Mouse (Mus musculus) large intestine, adult 2 months (tissue): ENCODE data around the gene Col24a1. TPM values are rescaled to one million over a fixed set of nuclear protein-coding genes. Genes with fewer than 3 reads are reported as not detected.

ENCODE experiments used
- DNase-seq: peaks from one replicate; pipeline ENCODE4 v3.0.0-alpha.2; 2012; ENCODE audit warnings: low read depth, low spot score
- WGBS: fragments of 180-500 bp; shearing (Covaris S2); methylation state at CpG from one replicate; pipeline ENCODE4 v1.1.7; 2018; 5-methylcytosine and 5-hydroxymethylcytosine counted together
- polyA plus RNA-seq: library from polyadenylated mRNA; depleted of rRNA; stranded (reverse); fragments of >200 nt; gene quantifications from 2 replicates; pipeline ENCODE4 v1.2.3, GENCODE M21; 2012

The Col24a1 gene
- polyA plus RNA-seq, 1 experiment: 0.24 TPM

DNA sequence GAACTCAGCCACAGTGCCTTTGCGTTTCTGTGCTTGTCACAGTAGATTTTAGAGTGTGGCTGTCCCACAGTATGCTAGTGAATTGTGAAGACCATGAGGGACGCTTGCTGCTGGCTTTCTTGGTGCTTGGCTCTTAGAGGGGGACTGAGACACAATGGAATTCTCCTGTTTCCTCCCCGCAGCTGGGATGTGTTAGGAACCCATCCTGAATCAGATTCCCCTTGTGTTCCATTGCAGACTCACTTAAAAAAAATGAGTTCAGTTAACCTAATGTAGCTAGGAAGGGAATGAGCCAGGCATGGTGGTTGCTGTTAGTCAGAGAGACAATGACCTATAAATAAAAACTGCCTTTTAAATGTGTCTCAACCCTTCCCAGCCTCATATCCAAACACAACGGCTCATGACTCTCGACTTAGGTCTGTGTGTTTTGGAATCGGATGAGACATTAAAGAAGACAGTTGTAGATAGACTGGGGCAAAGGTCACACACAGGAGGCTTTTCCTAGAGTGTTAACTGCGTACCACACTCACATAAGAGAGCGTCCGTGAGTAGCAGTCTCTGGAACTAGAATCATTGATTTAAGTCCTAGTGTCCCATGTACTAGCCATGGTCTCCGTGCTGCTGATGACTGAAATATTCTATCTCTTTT lies 47.7 kb downstream of the Col24a1 start:
- no peak for DNase-seq
- 55% methylated on average over 10 of the region's 10 CpGs for WGBS

DNA sequence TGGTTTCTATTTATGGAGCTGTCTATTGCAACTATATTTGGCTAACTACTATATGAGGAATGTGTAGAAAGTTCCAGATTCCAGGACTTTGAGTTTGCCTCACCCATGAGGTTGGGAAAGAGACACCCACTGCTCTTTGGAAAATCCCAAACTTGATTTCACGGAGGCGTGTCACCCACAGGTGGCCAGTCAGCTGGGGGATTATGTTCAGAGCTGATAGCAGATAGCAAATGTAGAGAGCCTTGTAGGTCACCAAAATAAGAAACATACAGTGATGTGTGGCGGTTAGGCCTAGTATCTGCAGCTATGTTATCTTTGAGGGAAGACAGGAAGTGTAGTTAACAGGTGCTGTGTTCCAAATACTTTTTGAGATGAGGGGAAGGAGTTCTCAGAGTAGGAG lies 56.4 kb downstream of the Col24a1 start:
- 76% methylated on average over 3 of the region's 3 CpGs for WGBS
- no peak for DNase-seq

DNA sequence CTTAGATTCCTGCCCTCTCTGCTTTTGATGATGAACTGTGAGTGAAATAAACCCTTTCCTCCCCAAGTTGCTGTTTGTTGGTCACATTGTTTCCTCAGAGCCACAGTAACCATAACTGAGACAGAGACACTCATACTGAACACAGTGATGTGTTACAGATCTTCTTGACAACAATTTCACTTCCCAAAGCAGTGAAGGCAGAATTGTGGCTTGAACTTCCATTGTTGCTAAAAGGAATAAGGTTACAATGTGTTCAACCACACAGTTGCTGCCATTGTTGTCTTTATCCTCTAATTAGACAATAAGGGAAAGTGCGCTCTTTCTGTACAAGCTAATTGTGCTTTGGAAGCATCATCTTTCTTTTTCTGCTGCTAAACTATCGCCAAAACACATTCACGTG lies 61.7 kb downstream of the Col24a1 start:
- DNase-seq: no peak
- 88% methylated on average over 3 of the region's 3 CpGs for WGBS

DNA sequence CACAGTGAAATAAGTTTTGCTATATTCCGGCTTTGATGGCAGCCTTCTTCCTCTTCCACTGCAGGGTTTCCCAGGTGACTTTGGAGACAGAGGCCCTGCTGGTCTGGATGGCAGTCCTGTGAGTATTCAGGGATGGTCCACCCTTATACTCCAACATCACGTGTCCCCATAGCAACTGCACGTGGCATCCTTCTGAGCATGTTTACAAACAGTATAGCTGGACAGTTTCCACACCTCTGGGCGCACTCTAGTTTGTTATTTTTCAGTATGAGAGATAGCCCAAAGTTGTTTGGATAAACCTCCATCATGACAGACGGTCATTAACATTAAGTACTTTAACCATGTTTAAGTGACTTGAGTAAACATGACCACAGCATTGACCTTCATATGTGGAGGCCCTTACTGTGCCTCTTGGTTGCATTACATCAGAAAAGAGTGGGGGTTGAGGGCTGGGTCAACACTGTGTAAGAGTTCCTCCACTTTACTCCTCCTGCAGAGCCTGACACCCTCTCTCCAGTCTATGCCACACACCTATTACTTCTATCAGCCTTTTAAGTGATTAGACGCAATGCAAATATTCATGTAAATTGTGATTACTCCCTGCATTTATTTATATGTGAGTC lies 64.7 kb downstream of the Col24a1 start:
- 55% methylated on average over 6 of the region's 6 CpGs for WGBS

DNA sequence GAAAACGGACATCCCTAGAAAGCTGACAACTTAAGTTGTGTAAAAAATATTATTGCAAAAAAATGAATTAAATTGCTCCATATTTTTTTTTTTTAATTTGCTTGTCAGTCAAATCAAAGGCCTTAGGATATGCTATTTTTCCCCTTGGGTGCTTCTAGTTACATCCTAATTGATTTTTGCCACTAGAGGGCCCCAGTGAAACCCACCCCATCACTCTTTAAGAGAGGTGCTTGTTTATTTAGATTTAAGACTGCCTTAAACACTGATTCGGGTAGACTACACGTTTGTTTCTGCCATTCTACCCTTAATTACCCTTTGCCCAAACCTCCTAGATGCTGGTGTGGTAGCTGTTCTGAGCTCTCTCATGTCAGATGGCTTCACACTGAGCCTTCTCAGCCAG lies 73.0 kb downstream of the Col24a1 start:
- WGBS: 36% methylated on average over 3 of the region's 3 CpGs
- DNase-seq: no peak

More for the DNA sequence above, 64.7 kb downstream of the Col24a1 start:
- no peak for DNase-seq

DNA sequence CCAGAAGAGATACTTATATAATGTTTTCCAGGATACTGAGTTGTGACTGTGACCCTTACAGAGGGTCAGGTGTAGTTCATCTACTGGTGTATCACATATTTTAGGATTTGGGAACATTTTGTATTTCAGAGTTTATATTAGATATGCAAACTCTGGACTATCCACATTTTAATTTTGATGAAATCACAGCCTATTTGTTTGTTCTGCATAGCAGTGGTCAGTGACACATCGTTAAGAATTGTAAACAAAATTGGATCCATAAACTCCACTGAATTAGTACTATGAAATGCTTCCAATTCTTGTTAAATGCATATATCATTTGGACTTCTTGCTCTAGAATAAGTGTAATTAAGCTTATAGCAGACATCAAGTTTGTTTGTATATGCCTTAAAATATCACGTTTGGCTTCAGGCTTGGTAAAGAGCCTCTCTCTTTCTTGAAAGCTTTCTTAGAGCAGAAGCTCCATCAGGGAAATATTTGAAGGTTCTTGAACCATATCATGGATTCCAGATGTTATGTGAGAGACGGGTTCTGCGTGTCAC lies 75.0 kb downstream of the Col24a1 start:
- no peak for DNase-seq
- WGBS: 74% methylated on average over 4 of the region's 4 CpGs

DNA sequence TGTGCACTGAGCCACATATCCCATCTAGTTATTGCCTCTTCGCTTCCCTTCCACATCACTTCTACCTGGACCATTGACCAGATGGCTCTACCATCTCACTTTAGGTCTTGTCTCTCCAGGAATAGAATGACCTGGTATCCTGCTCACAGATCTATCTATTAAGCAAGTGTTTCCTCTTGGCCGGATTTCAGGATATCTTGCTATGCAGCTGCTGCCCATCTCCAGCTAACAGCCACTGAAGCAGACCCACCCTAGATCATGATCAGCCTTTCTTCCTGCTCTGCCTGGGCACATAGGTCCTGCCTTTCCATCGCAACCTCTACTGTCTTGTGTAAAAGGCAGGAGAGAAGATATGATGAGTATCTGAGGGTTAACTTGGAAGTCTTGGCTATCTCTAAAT lies 84.0 kb downstream of the Col24a1 start:
- 89% methylated on average over 3 of the region's 3 CpGs for WGBS
- no peak for DNase-seq

DNA sequence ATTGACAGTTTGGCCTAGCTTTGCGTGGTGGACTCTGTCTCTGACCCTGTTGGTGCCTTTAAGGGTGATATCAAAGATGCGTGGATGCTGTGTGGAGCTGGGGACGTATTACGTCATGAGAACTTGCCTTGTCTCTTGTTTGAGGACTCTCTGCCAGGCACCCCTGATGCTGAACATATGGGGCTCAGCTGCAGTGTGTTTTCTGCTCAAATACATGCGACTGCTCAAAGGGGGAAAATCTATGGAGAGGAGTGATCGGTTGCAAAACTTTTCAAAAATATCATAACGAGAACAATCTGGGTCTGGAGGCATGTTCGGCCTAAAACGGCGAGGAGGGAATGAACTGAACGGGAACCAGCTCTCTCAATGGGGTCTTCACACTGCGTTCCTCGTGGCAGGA lies 90.8 kb downstream of the Col24a1 start:
- WGBS: 87% methylated on average over 13 of the region's 13 CpGs
- DNase-seq: no peak

DNA sequence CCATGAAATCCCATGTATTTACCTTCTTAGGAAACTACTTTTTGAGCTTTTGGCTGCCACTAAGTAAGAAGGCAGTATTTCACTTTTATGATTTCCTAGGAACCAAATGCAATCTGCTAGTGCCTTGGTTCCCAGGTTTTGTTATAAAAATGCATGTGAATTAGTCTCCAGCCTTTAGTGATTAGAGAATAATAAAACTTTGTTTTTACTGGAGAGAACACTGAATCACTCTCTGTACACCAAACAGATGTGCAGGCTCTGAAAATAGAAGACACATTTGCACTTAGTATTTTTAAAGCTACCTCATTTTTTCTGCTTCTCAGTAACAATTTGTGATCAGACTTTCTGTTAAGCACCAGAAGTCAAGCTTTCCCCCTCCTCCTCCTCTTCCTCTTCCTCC lies 94.2 kb downstream of the Col24a1 start:
- no peak for DNase-seq

DNA sequence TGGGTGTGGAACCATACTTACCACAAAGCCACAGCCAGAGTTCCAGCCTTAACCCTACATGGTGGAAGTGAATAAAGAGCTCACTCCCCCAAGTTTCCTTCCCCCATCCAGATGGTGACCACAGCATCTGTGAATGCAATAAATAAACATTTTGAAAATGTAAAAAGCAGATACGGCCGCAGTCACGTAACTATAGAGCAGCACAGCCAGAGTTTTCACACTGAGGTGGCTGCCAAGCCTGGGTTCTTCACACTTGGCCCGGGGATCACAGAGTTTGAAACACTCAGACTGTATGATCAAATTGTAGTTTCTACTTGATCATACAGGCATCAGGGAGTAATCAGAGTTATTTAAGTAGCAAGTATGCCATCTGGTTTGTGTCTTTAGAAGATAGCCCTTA lies 98.4 kb downstream of the Col24a1 start:
- DNase-seq: no peak
- WGBS: 71% methylated on average over 4 of the region's 4 CpGs

DNA sequence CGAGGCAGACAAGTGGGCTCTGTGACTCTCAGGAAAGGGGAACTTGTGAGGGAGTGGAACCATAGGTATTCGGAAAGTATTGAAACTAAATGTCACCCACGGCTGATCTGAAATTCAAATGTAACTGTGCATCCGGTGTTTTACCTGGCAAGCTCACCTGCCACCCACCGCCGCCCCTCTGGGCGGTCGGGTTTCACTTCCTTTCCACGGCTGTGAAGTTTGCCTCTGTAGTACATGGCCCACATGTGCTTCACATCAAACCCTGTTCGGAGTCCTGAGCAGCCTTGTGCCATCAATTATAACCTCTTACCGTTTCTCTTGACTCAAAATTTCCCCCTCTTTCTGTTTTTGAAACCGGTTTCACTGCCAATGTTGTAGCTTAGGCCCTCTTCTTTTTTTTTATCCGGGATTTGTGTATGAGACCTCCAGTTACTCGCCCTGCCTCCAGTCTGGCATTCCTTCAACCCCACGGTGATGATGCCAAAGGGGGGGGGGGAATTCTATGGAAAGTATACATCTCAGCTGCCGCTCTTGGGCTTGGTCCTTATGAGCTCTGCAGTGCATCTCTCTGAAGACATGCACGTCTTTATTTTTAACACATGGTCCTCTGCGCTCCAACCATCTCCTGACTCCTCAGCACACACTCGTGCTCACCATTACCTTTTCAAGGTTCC lies 99.9 kb downstream of the Col24a1 start:
- 71% methylated on average over 19 of the region's 19 CpGs for WGBS

DNA sequence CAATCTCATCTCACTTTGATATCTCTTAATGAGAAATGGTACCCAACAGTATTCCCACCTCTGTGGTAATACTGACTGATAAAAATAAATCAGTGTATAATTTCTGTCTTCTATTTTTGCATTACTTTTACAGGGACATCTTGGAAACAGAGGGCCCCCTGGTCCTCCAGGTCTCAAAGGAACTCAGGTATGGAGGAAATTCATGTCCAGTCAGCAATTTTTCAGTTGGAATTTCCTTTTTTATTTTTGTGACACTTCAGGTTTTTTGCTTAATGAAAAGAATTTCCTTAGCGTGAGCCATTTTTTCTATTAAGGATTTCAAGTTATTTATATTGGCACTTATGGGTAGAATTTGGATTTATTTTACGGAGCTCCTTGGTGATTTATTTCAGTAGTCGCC lies 106.9 kb downstream of the Col24a1 start:
- WGBS: 90% methylated on average over 3 of the region's 3 CpGs
- no peak for DNase-seq

More for the DNA sequence above, 99.9 kb downstream of the Col24a1 start:
- no peak for DNase-seq

DNA sequence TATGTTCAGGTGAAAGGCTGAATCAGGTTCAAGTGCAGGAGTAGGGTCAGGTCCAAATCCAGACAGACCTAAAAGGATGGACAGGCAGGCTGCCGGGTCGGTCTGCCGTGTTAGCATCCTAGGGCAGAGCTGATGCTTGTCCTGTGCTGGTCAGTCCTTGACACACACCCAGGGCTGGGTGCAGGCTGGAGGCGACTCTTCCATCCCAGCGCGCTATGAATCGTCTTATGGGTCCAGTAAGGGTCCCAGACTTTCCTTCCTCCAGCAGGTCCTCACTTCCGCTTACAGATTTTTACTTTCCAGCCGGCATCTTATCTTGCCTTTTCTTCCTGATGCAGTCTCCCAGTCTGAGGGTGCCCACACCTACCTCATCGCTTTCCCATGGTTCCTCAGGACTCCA lies 110.0 kb downstream of the Col24a1 start:
- no peak for DNase-seq

DNA sequence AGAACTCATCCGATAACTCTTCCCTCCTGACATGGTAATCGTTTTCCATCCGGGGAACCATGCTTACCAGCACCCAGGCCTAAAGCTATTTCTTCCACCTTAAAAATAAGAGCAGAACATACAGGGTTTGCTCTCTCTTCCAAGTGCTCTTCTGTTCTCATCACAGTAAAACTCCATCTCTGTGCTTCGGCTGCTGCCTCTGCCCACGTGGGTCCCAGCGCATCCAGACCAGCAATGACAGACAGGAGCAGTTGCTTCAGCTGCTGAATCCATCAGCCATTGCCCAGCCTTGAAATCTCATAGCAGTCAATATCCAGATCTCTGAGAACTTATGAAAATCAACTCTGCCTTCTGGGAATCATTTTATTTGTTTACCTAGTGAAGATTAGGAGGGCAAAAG lies 110.7 kb downstream of the Col24a1 start:
- DNase-seq: no peak
- 81% methylated on average over 6 of the region's 6 CpGs for WGBS

More for the DNA sequence above, 110.0 kb downstream of the Col24a1 start:
- 90% methylated on average over 10 of the region's 10 CpGs for whole genome bisulfite sequencing

DNA sequence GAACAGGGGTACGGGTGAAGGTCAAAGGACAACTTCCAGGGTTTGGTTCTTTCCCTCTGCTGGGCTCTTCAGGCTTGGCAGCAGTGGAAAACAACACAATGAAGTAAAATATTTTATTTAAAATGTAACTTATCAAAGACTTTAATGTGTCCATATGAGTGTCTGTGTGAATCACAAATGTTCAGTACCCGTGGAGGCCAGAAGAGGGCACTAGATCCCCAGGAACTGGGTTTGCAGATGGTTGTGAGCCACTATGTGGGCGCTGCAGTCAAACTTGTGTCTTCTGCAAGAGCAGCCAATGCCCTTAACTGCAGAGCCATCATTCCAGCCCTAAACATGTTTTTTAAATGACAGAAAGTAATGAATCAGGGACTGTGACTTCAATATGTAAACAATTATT lies 115.8 kb downstream of the Col24a1 start:
- no peak for DNase-seq
- 56% methylated on average over 3 of the region's 3 CpGs for WGBS

DNA sequence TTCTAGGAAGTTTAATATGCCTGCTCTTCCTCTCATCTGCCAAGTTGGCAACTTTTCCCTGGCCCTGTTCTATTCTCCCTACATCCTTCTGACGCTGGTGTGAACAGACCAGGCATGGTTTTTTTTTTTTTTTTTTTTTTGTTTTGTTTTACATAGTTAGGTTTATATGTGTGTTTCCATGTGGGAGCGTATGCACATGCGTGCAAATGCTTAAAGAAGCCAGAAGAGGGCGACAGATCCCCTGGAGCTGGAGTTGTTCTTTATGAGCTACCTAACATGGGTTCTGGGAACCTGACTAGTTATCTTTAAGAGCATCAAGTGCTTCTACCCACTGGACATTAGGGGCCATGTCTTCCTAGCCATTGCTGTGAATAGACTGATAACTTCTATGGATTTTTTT lies 119.9 kb downstream of the Col24a1 start:
- DNase-seq: no peak
- WGBS: 50% methylated on average over 4 of the region's 4 CpGs

DNA sequence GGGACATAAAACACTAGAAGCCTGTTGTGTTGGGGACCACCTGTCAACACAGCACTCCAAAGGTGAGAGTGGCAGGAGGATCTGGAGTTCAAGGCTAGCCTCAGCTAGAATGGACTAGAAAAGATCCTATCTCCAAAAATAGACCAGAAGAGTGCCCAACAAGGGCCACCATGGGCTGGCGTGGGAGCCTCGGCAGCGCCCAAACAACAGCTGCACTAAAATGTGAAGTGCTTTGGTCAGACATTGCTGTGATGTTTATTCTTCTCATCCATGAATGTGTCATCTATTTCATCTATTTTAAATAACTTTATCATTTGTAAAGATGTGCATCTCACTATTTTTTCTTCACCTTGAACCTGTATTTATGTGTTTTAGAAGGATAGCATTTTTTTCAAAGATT lies 122.1 kb downstream of the Col24a1 start:
- DNase-seq: no peak
- WGBS: 86% methylated on average over 3 of the region's 3 CpGs

DNA sequence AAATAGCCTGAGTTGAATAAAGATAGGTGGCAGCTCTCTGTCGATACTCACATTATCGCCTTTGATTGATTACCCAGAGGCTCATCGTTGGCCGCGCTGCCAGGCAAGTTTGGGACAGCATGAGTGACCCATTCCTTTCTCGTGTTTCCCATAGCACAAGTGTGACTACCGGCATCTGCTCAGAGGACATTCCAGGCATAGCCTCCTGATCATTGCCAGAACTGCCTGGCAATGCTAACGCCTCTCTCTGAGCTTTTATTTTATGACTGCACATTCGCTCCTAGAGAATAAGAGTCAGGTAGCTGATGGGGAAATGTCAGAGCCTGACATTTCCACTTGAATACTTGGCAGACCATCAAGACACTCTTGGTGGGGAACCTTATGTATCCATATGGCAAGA lies 125.5 kb downstream of the Col24a1 start:
- 73% methylated on average over 9 of the region's 9 CpGs for WGBS
- no peak for DNase-seq

DNA sequence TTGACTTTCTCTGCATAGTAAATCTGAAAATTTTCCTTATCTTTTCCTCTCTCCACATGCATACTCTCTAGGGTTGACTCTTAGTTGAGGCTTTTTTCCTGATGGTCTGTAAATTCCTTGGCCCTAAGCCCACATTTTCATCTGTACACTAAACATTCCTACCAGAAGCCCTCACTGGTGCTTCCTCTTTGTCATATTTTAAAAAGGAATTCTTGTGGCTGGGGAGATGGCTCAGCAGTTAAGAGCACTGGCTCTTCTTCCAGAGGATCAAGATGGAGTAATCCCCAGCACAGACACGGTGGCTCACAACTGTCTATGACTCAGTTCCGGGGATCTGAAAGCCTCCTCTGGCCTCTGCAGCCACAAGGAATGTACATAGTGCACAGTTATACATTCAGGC lies 128.1 kb downstream of the Col24a1 start:
- WGBS: 59% methylated on average over 2 of the region's 2 CpGs
- no peak for DNase-seq

DNA sequence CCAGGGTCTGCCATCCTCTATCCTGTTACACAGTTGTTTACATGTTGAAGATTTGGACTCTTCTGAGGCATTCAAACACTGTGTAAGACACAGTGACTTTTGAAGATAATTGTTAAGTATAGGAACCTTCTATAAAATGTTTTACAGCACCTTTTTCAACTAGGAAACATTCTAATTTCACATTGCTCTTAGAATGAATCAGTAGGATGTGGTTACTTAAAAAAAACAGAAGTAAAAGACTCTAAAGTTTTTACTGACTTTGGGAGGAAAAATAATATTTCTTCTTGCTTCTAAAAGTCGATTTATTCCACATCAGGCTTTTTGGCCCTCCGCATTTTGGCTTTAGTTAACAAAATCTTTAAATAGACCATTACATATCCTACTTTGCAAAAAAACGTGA lies 129.8 kb downstream of the Col24a1 start:
- 80% methylated on average over 3 of the region's 3 CpGs for WGBS
- no peak for DNase-seq

DNA sequence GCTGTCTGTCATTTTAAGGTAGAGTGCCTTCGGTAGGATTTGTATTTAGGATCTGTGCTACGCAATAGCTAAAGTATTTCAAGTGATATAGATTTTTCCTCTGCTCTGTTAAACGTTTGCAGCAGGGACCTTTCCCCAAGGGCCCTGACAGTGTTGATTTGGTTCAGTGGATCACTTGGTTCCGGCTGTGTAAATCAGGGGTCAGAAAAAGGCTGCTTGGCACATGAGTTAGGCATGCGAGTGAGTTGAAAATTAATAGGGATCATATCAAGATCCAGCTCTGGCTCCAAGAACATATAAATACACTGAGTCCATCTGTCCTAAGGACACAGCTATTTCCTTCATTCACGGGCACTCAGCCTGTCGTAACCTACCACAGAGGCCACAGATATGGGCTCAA lies 146.1 kb downstream of the Col24a1 start:
- WGBS: 82% methylated on average over 7 of the region's 7 CpGs
- no peak for DNase-seq
